Mouse (Mus musculus): ENCODE measurements at regions not wholly inside any gene's neighbourhood (a gene's known extent, or its start where the extent isn't known, plus 50 kb on each side); places are given as distances from the start of the nearest gene placed in this dataset.

- no peak for TF ChIP-seq EP300 (IDR thresholded peaks at IDR 0.05; ENCODE audit: low read depth)
- TF ChIP-seq CTCF (IDR thresholded peaks at IDR 0.05; ENCODE audit: low read depth) = no peak
Measured at GRCm38 (mm10) chr4:24248142-24249054, 247.9 kb upstream of the Mms22l start.

Measured in liver, postnatal 0 days (tissue).